Mouse (Mus musculus) lung, postnatal 0 days (tissue): ENCODE measurements around the gene Surf4. TPM values are rescaled to one million over a fixed set of nuclear protein-coding genes. Genes with fewer than 3 reads are reported as not detected.

ENCODE experiments used
- ATAC-seq: fragments of 200-750 bp; cut with Nextera tagmentation; 2 replicates; pipeline ENCODE4 v1.8.0; 2017; ENCODE audit warnings: moderate library complexity
- DNase-seq: peaks from one replicate; pipeline ENCODE4 v3.0.0-alpha.2; 2016; ENCODE audit warnings: low spot score
- H3K27ac ChIP-seq: fragments of 300-500 bp; sonication (generic); 2 replicates; pipeline ENCODE4 v1.5.1; 2014; ENCODE audit warnings: antibody characterized with exemption, mild to moderate bottlenecking, low read length, mixed read lengths
- H3K27me3 ChIP-seq: fragments of 300-500 bp; sonication (generic); replicated peaks from 2 replicates; pipeline ENCODE4 v1.6.1; 2014; ENCODE audit warnings: low read length, mixed read lengths; ENCODE audit not compliant: insufficient read depth
- H3K36me3 ChIP-seq: fragments of 300-500 bp; sonication (generic); 2 replicates; pipeline ENCODE4 v1.6.1; 2014; ENCODE audit warnings: low read length, mixed read lengths; ENCODE audit not compliant: insufficient read depth
- H3K4me1 ChIP-seq: fragments of 300-500 bp; sonication (generic); 2 replicates; pipeline ENCODE4 v1.6.1; 2014; ENCODE audit warnings: antibody characterized with exemption, low read depth, low read length, mixed read lengths; ENCODE audit not compliant: insufficient read depth
- H3K4me2 ChIP-seq: fragments of 300-500 bp; sonication (generic); replicated peaks from 2 replicates; pipeline ENCODE4 v1.6.1; 2014; ENCODE audit warnings: low read depth, mild to moderate bottlenecking, low read length, moderate library complexity, mixed read lengths
- H3K4me3 ChIP-seq: fragments of 300-500 bp; sonication (generic); 2 replicates; pipeline ENCODE4 v1.5.1; 2014; ENCODE audit warnings: low read depth, low read length
- H3K9ac ChIP-seq: fragments of 300-500 bp; sonication (generic); replicated peaks from 2 replicates; pipeline ENCODE4 v1.6.1; 2014; ENCODE audit warnings: low read depth, mild to moderate bottlenecking
- H3K9me3 ChIP-seq: fragments of 300-500 bp; sonication (generic); 2 replicates; pipeline ENCODE4 v1.6.1; 2016; ENCODE audit warnings: low read length, mixed read lengths
- CTCF ChIP-seq: IDR thresholded peaks from 2 replicates; pipeline ENCODE4 v1.5.1; 2016; ENCODE audit warnings: antibody characterized with exemption, mild to moderate bottlenecking
- EP300 ChIP-seq: IDR thresholded peaks from 2 replicates; pipeline ENCODE4 v1.6.1; 2016; ENCODE audit warnings: antibody characterized with exemption, mild to moderate bottlenecking, control low read depth
- WGBS: fragments of 180-500 bp; shearing (Covaris S2); extraction: QIAGEN DNeasy Blood & Tissue Kit; methylation state at CpG from one replicate; pipeline ENCODE4 v1.1.7; 2014; 5-methylcytosine and 5-hydroxymethylcytosine counted together
- polyA plus RNA-seq: library from polyadenylated mRNA; unstranded; fragments of >200 nt; fragmentation: Nextera tagmentation; extraction: Ambion mirVana; gene quantifications from 2 replicates; pipeline ENCODE4 v1.2.1, GENCODE M21; 2015

Surf4 gene
- polyA plus RNA-seq, 1 experiment from 2014 or later: 167 TPM

- H3K4me1 ChIP-seq: peaks cover 4% of the 10 kb centered on the region; the same call in 1 of the 2 replicates
- WGBS: under 1% methylated on average over 50 of the region's 50 CpGs
- peak within 1 kb of the TSS; percentile 85 for H3K9ac ChIP-seq
- TF ChIP-seq EP300 (no peak), CTCF (no peak)
- peak within 1 kb of the TSS; percentile 100 for H3K27ac ChIP-seq
- H3K36me3 ChIP-seq: peaks cover 14% of the 10 kb centered on the region; the same call in 1 of the 2 replicates
- no peaks in the 10 kb centered on the region for H3K9me3 ChIP-seq
- DNase-seq (peak; percentile 96), ATAC-seq (peak; percentile 94)
- peak within 1 kb of the TSS; percentile 78 for H3K4me3 ChIP-seq
- H3K4me2 ChIP-seq: peak within 1 kb of the TSS; percentile 77
- H3K27me3 ChIP-seq: no peaks in the 10 kb centered on the region
These were observed 30.4 kb upstream of the Surf4 start, which contains the start of gene Rexo4 for GRCm38 (mm10) chr2:26963923-26964723. Gene Rexo4, minus strand, starts transcription at chr2:26964386.

- ATAC-seq: no peak
These were observed 27.0 kb upstream of the Surf4 start for GRCm38 (mm10) chr2:26960756-26961155.

GRCm38 (mm10) chr2:26957488-26957859 lies 23.7 kb upstream of the Surf4 start:
- ATAC-seq (no peak), DNase-seq (no peak)
- H3K4me3 ChIP-seq: no peak overlapping the region
- 71% methylated on average over 2 of the region's 2 CpGs for WGBS
- no peak overlapping the region for H3K9ac ChIP-seq
- peaks cover 36% of the 10 kb centered on the region for H3K36me3 ChIP-seq
- no peak overlapping the region for H3K4me2 ChIP-seq
- H3K9me3 ChIP-seq: no peaks in the 10 kb centered on the region
- H3K27ac ChIP-seq: no peak overlapping the region
- no peaks in the 10 kb centered on the region for H3K27me3 ChIP-seq
- no peaks in the 10 kb centered on the region for H3K4me1 ChIP-seq
- TF ChIP-seq CTCF (no peak), EP300 (no peak)

More at GRCm38 (mm10) chr2:26960756-26961155, 27.0 kb upstream of the Surf4 start:
- H3K4me2 ChIP-seq: no peak overlapping the region
- no peaks in the 10 kb centered on the region for H3K9me3 ChIP-seq
- H3K36me3 ChIP-seq: peaks cover 26% of the 10 kb centered on the region
- H3K9ac ChIP-seq: no peak overlapping the region
- TF ChIP-seq CTCF: peak; percentile 53
- TF ChIP-seq EP300: no peak
- WGBS: 77% methylated on average over 4 of the region's 4 CpGs
- H3K4me3 ChIP-seq: no peak overlapping the region
- H3K27me3 ChIP-seq: no peaks in the 10 kb centered on the region
- H3K27ac ChIP-seq: no peak overlapping the region
- peak; percentile 13 for DNase-seq
- H3K4me1 ChIP-seq: peaks cover 4% of the 10 kb centered on the region; the same call in 1 of the 2 replicates

GRCm38 (mm10) chr2:26956811-26957487 lies 23.2 kb upstream of the Surf4 start:
- H3K36me3 ChIP-seq: peaks cover 35% of the 10 kb centered on the region

GRCm38 (mm10) chr2:26954735-26955395 lies 21.1 kb upstream of the Surf4 start:
- H3K9me3 ChIP-seq: no peaks in the 10 kb centered on the region
- TF ChIP-seq CTCF: no peak
- TF ChIP-seq EP300: no peak
- no peak overlapping the region for H3K9ac ChIP-seq
- H3K27ac ChIP-seq: no peak overlapping the region
- H3K36me3 ChIP-seq: peaks cover 27% of the 10 kb centered on the region
- H3K4me1 ChIP-seq: no peaks in the 10 kb centered on the region
- no peaks in the 10 kb centered on the region for H3K27me3 ChIP-seq
- H3K4me3 ChIP-seq: no peak overlapping the region
- 86% methylated on average over 2 of the region's 2 CpGs for WGBS
- DNase-seq (peak; percentile 42), ATAC-seq (no peak)
- H3K4me2 ChIP-seq: no peak overlapping the region

More at GRCm38 (mm10) chr2:26956811-26957487, 23.2 kb upstream of the Surf4 start:
- TF ChIP-seq CTCF: no peak
- no peak for TF ChIP-seq EP300
- Histone ChIP-seq H3K4me1 (no peaks in the 10 kb centered on the region), H3K9ac (no peak overlapping the region), H3K27ac (no peak overlapping the region), H3K27me3 (no peaks in the 10 kb centered on the region), H3K9me3 (no peaks in the 10 kb centered on the region), H3K4me2 (no peak overlapping the region), H3K4me3 (no peak overlapping the region)
- ATAC-seq: no peak
- WGBS: 83% methylated on average over 12 of the region's 12 CpGs
- no peak for DNase-seq

- 89% methylated on average over 8 of the region's 8 CpGs for WGBS
- no peak overlapping the region for H3K4me2 ChIP-seq
- ATAC-seq: no peak
- no peak overlapping the region for H3K27ac ChIP-seq
- H3K9ac ChIP-seq: no peak overlapping the region
- H3K36me3 ChIP-seq: peaks cover 23% of the 10 kb centered on the region
- no peak for TF ChIP-seq CTCF
- no peak for TF ChIP-seq EP300
- DNase-seq: no peak
- no peaks in the 10 kb centered on the region for H3K9me3 ChIP-seq
- H3K4me3 ChIP-seq: no peak overlapping the region
- no peaks in the 10 kb centered on the region for H3K27me3 ChIP-seq
- no peaks in the 10 kb centered on the region for H3K4me1 ChIP-seq
These were observed 19.1 kb upstream of the Surf4 start for GRCm38 (mm10) chr2:26952866-26953265.
